Mouse (Mus musculus): ENCODE data around the gene Tmem87b.

Tmem87b gene

DNA sequence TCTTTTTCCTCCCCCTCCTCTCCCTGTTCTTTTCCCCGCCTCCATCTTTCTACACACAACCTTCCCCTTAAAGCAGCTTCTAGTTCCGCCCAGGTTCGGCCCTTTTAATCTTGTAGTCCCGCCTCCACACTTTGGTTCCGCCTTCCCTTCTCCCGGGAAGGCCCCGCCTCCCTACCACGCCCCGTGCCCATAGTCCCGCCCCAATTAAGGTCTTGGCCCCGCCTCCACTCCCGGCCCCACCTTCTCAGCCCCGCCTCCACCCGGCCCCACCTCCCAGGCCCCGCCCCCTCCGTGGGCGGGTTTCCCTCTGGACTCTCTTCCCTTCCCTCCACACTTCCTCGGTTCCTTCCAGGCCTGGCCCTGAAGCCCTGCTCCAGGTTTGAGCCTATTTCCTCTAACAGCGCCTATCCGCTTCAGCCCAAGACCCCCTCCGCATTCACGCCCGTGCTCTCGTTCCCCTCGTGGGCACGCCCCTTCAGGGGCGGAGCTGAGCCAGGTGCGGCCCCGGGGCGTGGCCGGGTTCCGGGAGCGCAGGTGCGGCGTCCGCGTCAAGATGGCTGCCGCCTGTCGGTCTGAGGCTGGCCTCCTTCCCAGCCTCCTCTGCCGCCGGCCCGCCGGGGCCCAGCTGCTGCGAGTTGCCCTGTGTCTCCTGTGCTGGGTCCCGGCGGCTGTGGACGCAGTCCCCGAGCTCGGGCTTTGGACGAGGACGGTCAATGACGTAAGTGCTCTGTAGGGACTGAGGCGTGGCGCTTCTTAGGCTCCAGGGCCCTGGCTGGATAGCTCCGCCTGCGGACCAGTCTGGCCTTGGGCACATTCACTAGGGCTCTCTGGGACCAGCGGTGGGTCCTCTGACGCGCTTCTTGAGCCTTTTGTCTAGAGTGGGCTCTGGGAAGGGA is at the start of gene Tmem87b:
Tmem87b (plus strand) TSS at position 333 of the 896 bp plus-strand sequence.
- DNase-seq: peak; percentile 95 to 99

DNA sequence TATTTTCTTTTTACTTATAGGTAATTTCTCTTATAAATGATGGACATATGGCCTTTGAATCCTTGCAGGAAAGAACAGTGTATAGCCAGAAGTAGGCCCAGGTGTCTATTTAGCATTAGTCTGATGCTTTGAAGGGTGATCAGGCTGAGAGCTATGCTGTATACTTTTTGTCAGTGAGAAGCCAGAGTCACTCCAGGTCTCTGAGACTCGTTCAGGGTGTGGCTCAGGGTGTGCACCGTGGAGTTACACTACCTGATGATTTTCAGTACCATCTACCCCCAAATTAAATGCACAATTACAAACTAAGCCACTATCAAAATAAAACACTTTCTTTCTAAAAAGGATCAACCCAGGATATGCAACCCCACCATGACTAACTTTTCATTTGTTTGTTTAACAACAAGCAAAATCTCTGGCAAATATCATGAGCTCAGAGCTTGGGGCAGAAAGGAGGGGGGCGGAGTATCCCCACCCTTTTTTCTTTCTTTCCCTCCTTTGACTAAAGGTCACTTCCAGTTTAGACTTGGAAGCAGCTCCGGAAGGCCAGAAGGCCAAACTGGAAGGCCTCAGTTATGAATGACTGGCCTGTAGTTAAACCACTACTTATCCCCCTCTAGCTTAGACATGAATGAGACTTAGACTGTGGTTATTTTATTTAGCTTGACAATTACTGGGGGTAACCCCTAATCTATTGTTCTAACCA is 49.2 kb upstream of the Tmem87b start:
- DNase-seq: no peak

DNA sequence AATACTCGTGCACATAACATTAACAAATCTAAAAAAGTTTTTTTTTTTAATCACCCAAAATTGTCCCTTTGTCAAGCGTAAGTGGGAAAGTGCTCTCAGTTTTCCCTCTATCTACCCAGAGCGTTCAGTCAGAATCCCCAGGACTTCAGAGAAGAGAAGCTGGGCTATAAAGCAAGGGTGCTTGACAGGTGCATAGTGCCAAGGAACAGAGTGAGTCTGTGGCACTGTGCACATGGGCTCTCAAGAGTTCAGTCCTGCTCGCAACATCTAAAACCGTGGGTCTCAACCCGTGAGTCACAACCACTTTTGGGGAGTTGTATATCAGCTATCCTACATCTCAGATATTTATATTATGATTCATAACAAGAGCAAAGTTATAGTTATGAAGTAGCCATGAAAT is 47.4 kb upstream of the Tmem87b start:
- no peak for DNase-seq

DNA sequence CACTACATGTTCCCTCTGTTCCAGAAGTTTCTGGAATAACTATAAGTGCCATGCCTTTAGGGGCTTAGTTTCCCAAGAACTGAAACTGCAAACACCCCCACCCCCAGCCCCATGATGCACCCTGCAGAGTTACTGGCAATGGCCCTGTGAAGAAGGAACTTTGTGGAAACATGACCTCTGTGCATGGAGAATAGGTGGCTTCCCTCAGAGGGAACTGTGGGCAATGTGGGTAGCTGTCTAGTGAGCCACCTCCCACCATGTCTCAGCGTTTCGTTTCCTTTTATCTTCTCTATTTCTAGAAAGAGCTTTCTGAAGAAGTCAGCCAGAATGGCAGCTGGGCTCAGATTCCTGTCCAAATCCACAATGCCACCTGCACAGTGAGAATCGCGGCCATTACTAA is 46.9 kb upstream of the Tmem87b start:
- DNase-seq: no peak

GRCm38 (mm10) chr2:128771750-128772338 is 46.1 kb upstream of the Tmem87b start:
- DNase-seq: no peak

DNA sequence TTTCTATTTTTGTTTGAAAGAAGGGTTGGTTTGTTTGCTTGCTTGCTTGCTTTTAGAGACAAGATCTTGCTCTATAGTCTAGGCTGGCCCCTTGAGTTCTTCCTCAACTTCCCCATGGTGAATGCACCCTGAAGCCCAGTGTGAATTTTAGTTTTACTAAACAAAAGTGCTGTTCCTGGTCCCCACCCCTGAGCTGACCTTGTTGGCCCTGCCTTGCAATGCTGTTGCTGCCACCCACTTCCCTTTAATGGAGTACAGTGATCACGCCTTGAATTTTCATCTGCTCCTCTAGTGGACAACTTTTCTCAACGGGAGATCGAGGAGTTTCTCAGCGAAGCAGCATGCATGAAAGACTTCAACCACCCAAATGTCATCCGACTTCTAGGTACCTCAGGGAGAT is 35.7 kb upstream of the Tmem87b start:
- no peak for DNase-seq

GRCm38 (mm10) chr2:128783660-128784345 is 34.1 kb upstream of the Tmem87b start:
- no peak for DNase-seq

DNA sequence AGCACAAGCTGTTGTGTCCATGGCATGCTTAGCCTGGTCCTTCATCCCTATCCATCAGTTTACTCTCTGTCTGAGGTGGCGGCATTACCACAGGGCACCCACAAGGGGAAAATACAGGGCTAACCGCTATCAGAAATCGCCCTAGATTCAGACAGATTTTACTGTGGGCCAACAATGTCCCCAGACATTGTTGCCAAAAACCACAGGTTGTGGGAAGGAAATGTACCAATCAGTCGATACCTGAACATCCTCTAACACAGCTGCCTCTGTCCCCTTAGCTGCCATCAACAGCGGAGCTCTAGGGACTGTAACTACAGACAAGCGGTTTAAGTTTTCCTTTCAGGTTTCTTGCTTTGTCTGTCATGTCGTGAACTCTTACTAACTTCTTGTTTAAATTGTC is 33.1 kb upstream of the Tmem87b start:
- DNase-seq: no peak

- no peak for DNase-seq
Measured at GRCm38 (mm10) chr2:128786341-128786740, 31.6 kb upstream of the Tmem87b start.

DNA sequence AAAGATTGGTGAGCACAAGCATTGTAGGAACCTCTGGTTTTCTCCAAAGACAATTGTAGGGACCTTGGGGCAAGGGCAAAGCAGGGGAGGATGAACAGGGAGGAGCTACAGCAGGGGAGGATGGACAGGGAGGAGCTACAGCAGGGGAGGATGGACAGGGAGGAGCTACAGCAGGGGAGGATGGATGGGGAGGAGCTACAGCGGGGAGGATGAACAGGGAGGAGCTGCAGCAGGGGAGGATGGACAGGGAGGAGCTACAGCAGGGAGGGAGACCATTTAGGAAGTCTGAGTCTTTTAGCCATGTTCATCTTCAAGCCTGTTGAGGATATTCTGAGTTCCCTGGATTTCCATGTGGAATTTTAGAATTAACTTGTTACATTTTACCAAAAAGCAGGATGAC is 31.1 kb upstream of the Tmem87b start:
- no peak for DNase-seq

GRCm38 (mm10) chr2:128787805-128788204 is 30.1 kb upstream of the Tmem87b start:
- DNase-seq: no peak

- DNase-seq: no peak
Measured at GRCm38 (mm10) chr2:128790875-128791614, 26.9 kb upstream of the Tmem87b start.

GRCm38 (mm10) chr2:128793958-128794357 is 24.0 kb upstream of the Tmem87b start:
- no peak for DNase-seq

GRCm38 (mm10) chr2:128796463-128796862 is 21.5 kb upstream of the Tmem87b start:
- no peak for DNase-seq

- no peak for DNase-seq
Measured at GRCm38 (mm10) chr2:128803441-128803840, 14.5 kb upstream of the Tmem87b start.

- DNase-seq: no peak
Measured at GRCm38 (mm10) chr2:128805341-128805740, 12.6 kb upstream of the Tmem87b start.

GRCm38 (mm10) chr2:128806561-128806960 is 11.4 kb upstream of the Tmem87b start:
- DNase-seq: no peak

GRCm38 (mm10) chr2:128812761-128813160 is 5.2 kb upstream of the Tmem87b start:
- no peak for DNase-seq

- DNase-seq: peak in 1 of 2 experiments; percentile 10
Measured at GRCm38 (mm10) chr2:128816311-128816710, 1.6 kb upstream of the Tmem87b start.

DNA sequence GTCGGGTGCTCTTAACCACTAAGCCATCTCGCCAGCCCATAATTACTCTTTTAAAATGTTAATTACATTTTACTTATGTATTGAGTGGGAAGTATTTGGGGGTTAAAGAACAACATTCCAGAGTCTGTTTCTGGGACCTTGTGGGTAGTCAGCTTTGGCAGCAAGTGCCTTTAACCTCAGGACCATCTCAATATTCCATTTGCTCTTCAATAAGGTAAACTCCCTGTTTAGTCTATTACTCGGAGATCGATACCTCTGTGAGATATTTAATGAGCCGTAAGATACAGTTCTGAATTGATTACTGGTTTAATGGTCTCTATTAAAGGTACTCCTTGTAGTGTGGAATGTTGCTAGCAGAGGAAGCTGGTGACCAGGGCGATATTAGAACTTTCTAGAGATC is 1.0 kb upstream of the Tmem87b start:
- DNase-seq: no peak

DNA sequence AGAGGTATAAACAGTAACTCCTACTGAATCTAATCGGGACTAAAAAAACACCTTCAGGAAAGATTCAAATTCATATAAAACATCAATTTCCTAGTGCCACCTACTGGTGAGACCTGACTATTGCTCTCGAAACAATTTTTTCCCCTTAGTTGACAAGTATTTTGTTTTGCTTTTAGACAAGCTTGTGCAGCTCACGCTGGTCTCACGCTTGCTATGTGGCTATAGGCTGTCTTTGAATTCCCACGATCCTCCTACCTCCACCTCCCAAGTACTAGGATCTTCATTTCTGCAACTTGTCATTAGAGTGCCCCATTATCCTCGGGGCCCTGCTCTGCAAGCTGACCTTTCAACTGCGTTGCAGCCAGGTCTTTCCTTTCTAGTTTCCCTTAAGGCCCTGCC is 532 bp upstream of the Tmem87b start:
- no peak for DNase-seq

- peak in 1 of 2 experiments; percentile 19 for DNase-seq
Measured at GRCm38 (mm10) chr2:128818956-128819643, 1.2 kb downstream of the Tmem87b start.
